Mouse (Mus musculus) intestine, embryonic 14.5 days (tissue): ENCODE results near the gene Ppp4c. TPM values are rescaled to one million over a fixed set of nuclear protein-coding genes. Genes with fewer than 3 reads are reported as not detected.

Experiments used
- ATAC-seq: fragments of 200-750 bp; cut with Nextera tagmentation; replicated peaks from 2 replicates; pipeline ENCODE4 v1.8.0; 2017; ENCODE audit warnings: low read depth, moderate number of reproducible peaks, moderate TSS enrichment, moderate library complexity; ENCODE audit not compliant: low FRiP score, low TSS enrichment
- DNase-seq: peaks from one replicate; pipeline ENCODE4 v3.0.0-alpha.2; 2018; ENCODE audit warnings: low spot score
- H3K27ac ChIP-seq: fragments of 300-500 bp; sonication (generic); 2 replicates; pipeline ENCODE4 v1.5.1; 2014; ENCODE audit warnings: low read depth, mild to moderate bottlenecking, control low read depth
- H3K27me3 ChIP-seq: fragments of 300-500 bp; sonication (generic); replicated peaks from 2 replicates; pipeline ENCODE4 v1.6.1; 2014; ENCODE audit warnings: low read length, control low read depth; ENCODE audit not compliant: control insufficient read depth, insufficient read depth
- H3K36me3 ChIP-seq: fragments of 300-500 bp; sonication (generic); 2 replicates; pipeline ENCODE4 v1.6.1; 2014; ENCODE audit warnings: low read length, control low read depth; ENCODE audit not compliant: control insufficient read depth, insufficient read depth
- H3K4me1 ChIP-seq: fragments of 300-500 bp; sonication (generic); replicated peaks from 2 replicates; pipeline ENCODE4 v1.6.1; 2014; ENCODE audit warnings: low read length, control low read depth, mixed read lengths; ENCODE audit not compliant: control insufficient read depth, insufficient read depth
- H3K4me2 ChIP-seq: fragments of 300-500 bp; sonication (generic); 2 replicates; pipeline ENCODE4 v1.6.1; 2014; ENCODE audit warnings: low read length
- H3K4me3 ChIP-seq: fragments of 300-500 bp; sonication (generic); 2 replicates; pipeline ENCODE4 v1.5.1; 2014; ENCODE audit warnings: low read depth, low read length, control low read depth, mixed read lengths
- H3K9ac ChIP-seq: fragments of 300-500 bp; sonication (generic); 2 replicates; pipeline ENCODE4 v1.6.1; 2014; ENCODE audit warnings: mild to moderate bottlenecking, low read length
- H3K9me3 ChIP-seq: fragments of 300-500 bp; sonication (generic); 2 replicates; pipeline ENCODE4 v1.6.1; 2016; ENCODE audit warnings: low read length, control low read depth; ENCODE audit not compliant: control insufficient read depth
- WGBS: fragments of 180-500 bp; shearing (Covaris S2); extraction: QIAGEN DNeasy Blood & Tissue Kit; methylation state at CpG from one replicate; pipeline ENCODE4 v1.1.7; 2014; 5-methylcytosine and 5-hydroxymethylcytosine counted together
- polyA plus RNA-seq: library from polyadenylated mRNA; unstranded; fragments of >200 nt; fragmentation: Nextera tagmentation; extraction: Ambion mirVana; gene quantifications from 2 replicates; pipeline ENCODE4 v1.2.1, GENCODE M21; 2014

Ppp4c gene
- polyA plus RNA-seq, 1 experiment from 2014 or later = 277 TPM

DNA sequence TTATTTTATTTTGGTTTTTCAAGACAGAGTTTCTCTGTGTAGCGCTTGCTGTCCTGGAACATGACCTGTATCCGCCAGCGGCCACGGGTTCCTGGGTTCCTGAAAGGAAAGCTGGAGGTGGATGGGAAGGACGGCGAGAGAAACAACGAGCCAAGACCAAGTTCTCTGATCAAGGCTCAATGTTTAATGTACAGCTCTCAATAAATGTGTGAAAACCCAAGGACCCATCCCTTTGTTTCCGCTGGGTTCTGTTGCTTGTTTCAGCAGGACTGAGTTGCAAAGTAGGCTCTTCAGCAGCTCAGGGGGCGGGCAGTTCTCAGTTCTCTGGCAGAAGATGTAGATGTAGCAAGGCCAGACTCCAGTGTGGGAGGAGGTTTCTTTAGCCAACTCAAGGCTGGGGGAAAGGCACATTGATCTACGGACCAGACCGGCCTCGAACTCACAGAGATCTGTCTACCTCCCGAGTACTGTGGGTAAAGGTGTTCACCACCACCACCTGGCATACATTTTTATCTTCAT is 50.3 kb downstream of the Ppp4c start:
- DNase-seq = no peak
- Histone ChIP-seq H3K9me3 (no peaks in the 10 kb centered on the region), H3K4me2 (no peak overlapping the region), H3K27me3 (no peaks in the 10 kb centered on the region), H3K27ac (no peak overlapping the region), H3K9ac (no peak overlapping the region), H3K4me3 (no peak overlapping the region), H3K4me1 (no peaks in the 10 kb centered on the region), H3K36me3 (no peaks in the 10 kb centered on the region)
- no peak for ATAC-seq
- WGBS = 89% methylated on average over 13 of the region's 13 CpGs

GRCm38 (mm10) chr7:126741452-126741851 is 50.8 kb downstream of the Ppp4c start:
- Histone ChIP-seq H3K9ac (no peak overlapping the region), H3K27ac (no peak overlapping the region), H3K27me3 (no peaks in the 10 kb centered on the region), H3K36me3 (no peaks in the 10 kb centered on the region), H3K4me1 (no peaks in the 10 kb centered on the region), H3K4me2 (no peak overlapping the region), H3K4me3 (no peak overlapping the region), H3K9me3 (no peaks in the 10 kb centered on the region)
- 88% methylated on average over 5 of the region's 5 CpGs for WGBS
- DNase-seq = no peak
- ATAC-seq = no peak; the same call in 1 of the 2 replicates

- no peak overlapping the region for H3K9ac ChIP-seq
- H3K27ac ChIP-seq = no peak overlapping the region
- H3K4me2 ChIP-seq = no peak overlapping the region
- no peaks in the 10 kb centered on the region for H3K27me3 ChIP-seq
- no peaks in the 10 kb centered on the region for H3K9me3 ChIP-seq
- H3K4me1 ChIP-seq = no peaks in the 10 kb centered on the region
- DNase-seq = no peak
- ATAC-seq = no peak
- no peak overlapping the region for H3K4me3 ChIP-seq
- WGBS = 69% methylated on average over 5 of the region's 5 CpGs
- H3K36me3 ChIP-seq = no peaks in the 10 kb centered on the region
Observed at GRCm38 (mm10) chr7:126740977-126741376, 51.3 kb downstream of the Ppp4c start.

GRCm38 (mm10) chr7:126740132-126740735 is 52.1 kb downstream of the Ppp4c start:
- H3K4me3 ChIP-seq = no peak overlapping the region
- H3K27ac ChIP-seq = no peak overlapping the region
- ATAC-seq (no peak), DNase-seq (no peak)
- no peaks in the 10 kb centered on the region for H3K27me3 ChIP-seq
- no peaks in the 10 kb centered on the region for H3K4me1 ChIP-seq
- H3K9ac ChIP-seq = no peak overlapping the region
- H3K9me3 ChIP-seq = no peaks in the 10 kb centered on the region
- H3K36me3 ChIP-seq = no peaks in the 10 kb centered on the region
- 81% methylated on average over 13 of the region's 13 CpGs for WGBS
- no peak overlapping the region for H3K4me2 ChIP-seq

DNA sequence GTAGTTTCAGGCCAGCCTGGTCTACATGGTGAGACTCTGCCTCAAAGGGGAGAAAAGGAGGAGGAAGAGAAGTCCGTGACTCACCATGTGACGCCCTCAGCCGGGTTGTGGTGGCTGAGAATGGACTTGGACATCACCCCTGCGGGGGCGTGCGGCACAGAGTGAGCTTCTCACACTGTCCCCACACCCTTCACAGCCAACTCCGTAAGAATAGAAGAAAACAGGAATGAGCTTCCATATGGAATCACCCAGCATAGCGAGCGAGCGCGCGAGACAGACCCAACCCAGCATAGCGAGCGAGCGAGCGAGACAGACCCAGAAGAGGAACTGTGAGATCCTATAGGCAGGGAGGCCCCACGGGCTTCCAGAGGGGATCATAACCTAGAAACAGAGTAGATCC is 52.7 kb downstream of the Ppp4c start:
- WGBS = 83% methylated on average over 17 of the region's 17 CpGs
- DNase-seq = no peak

DNA sequence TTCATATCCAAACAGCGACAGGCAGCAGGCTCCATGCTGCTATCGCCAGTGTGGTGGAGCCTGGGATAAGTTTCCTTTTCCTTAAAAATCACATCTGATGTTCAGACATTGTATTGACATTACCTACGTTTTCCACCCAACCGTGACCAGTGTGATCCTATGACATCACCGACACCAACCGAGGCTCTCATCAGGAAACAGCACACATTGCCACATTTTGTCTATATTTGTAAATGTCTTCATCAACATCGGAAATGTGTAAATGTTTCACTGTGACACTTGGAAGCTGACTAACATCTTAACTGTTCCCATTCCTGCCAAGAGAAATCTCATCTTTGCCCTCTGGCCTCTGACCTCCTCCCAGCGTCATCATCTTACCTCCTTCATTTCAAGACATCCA is 56.2 kb downstream of the Ppp4c start:
- H3K27ac ChIP-seq = no peak overlapping the region
- no peaks in the 10 kb centered on the region for H3K9me3 ChIP-seq
- H3K27me3 ChIP-seq = no peaks in the 10 kb centered on the region
- ATAC-seq = no peak
- H3K4me3 ChIP-seq = no peak overlapping the region
- H3K9ac ChIP-seq = no peak overlapping the region
- no peaks in the 10 kb centered on the region for H3K36me3 ChIP-seq
- 75% methylated on average over 8 of the region's 8 CpGs for WGBS
- DNase-seq = no peak
- no peak overlapping the region for H3K4me2 ChIP-seq
- no peaks in the 10 kb centered on the region for H3K4me1 ChIP-seq

More for the DNA sequence above, 52.7 kb downstream of the Ppp4c start:
- H3K4me2 ChIP-seq = no peak overlapping the region
- no peak overlapping the region for H3K4me3 ChIP-seq
- H3K9ac ChIP-seq = no peak overlapping the region
- H3K9me3 ChIP-seq = no peaks in the 10 kb centered on the region
- H3K4me1 ChIP-seq = no peaks in the 10 kb centered on the region
- ATAC-seq = no peak
- no peak overlapping the region for H3K27ac ChIP-seq
- no peaks in the 10 kb centered on the region for H3K27me3 ChIP-seq
- H3K36me3 ChIP-seq = no peaks in the 10 kb centered on the region

Other genes with a start within 250 kb of the Ppp4c start
- gene Eif3c, start 226.1 kb downstream of the Ppp4c start, polyA plus RNA-seq = 184 and 188 TPM in 2 replicates
- gene Apobr, start 207.6 kb downstream of the Ppp4c start, polyA plus RNA-seq = 0.60 and 1.1 TPM in 2 replicates
- gene Cln3, start 206.7 kb downstream of the Ppp4c start, polyA plus RNA-seq = 24.3 and 30.3 TPM in 2 replicates
- not detected in 2 replicates for gene Il27, start 197.6 kb downstream of the Ppp4c start, polyA plus RNA-seq
- 6.6 and 27.3 TPM in 2 replicates for gene Nupr1, start 161.6 kb downstream of the Ppp4c start, polyA plus RNA-seq
- gene Sgf29, start 143.2 kb downstream of the Ppp4c start, polyA plus RNA-seq = 53.4 and 64.5 TPM in 2 replicates
- gene Sult1a1, start 116.1 kb downstream of the Ppp4c start, polyA plus RNA-seq = 3.5 and 3.8 TPM in 2 replicates
- 140 and 159 TPM in 2 replicates for gene Bola2, start 97.1 kb downstream of the Ppp4c start, polyA plus RNA-seq
- 7.1 and 8.4 TPM in 2 replicates for gene Slx1b, start 96.7 kb downstream of the Ppp4c start, polyA plus RNA-seq
- 35.1 and 35.9 TPM in 2 replicates for gene Coro1a, start 84.7 kb downstream of the Ppp4c start, polyA plus RNA-seq
- 101 and 104 TPM in 2 replicates for gene Mapk3, start 32.9 kb downstream of the Ppp4c start, polyA plus RNA-seq
- gene Gdpd3, start 26.2 kb downstream of the Ppp4c start, polyA plus RNA-seq = 3.6 and 3.9 TPM in 2 replicates
- gene Ypel3, start 15.5 kb downstream of the Ppp4c start, polyA plus RNA-seq = 105 and 106 TPM in 2 replicates
- gene Tbx6, start 11.0 kb downstream of the Ppp4c start, polyA plus RNA-seq = 0.36 and 0.47 TPM in 2 replicates
- gene Fam57b, start 5.2 kb upstream of the Ppp4c start, polyA plus RNA-seq = 1.5 and 1.8 TPM in 2 replicates
- gene 4930451I11Rik, start 39.1 kb upstream of the Ppp4c start, polyA plus RNA-seq = not detected in 2 replicates
- 0.86 and 1.2 TPM in 2 replicates for gene Doc2a, start 54.9 kb upstream of the Ppp4c start, polyA plus RNA-seq
- 19.0 and 19.5 TPM in 2 replicates for gene Hirip3, start 69.5 kb upstream of the Ppp4c start, polyA plus RNA-seq
- gene Ino80e, start 69.9 kb upstream of the Ppp4c start, polyA plus RNA-seq = 82.6 and 84.6 TPM in 2 replicates
- gene Taok2, start 92.2 kb upstream of the Ppp4c start, polyA plus RNA-seq = 26.6 and 29.7 TPM in 2 replicates
- 29.5 and 31.7 TPM in 2 replicates for gene Tmem219, start 130.4 kb upstream of the Ppp4c start, polyA plus RNA-seq
- gene Kctd13, start 136.4 kb upstream of the Ppp4c start, polyA plus RNA-seq = 13.1 TPM in 2 replicates
- 0.39 and 0.65 TPM in 2 replicates for gene Asphd1, start 157.1 kb upstream of the Ppp4c start, polyA plus RNA-seq
- 3.2 and 3.8 TPM in 2 replicates for gene Sez6l2, start 158.1 kb upstream of the Ppp4c start, polyA plus RNA-seq
- 105 and 109 TPM in 2 replicates for gene Cdipt, start 183.4 kb upstream of the Ppp4c start, polyA plus RNA-seq
- gene Cdiptos, start 183.6 kb upstream of the Ppp4c start, polyA plus RNA-seq = 2.2 and 2.5 TPM in 2 replicates
- 27.4 and 29.6 TPM in 2 replicates for gene Mvp, start 222.1 kb upstream of the Ppp4c start, polyA plus RNA-seq
- 0.45 and 0.86 TPM in 2 replicates for gene Pagr1b, start 224.0 kb upstream of the Ppp4c start, polyA plus RNA-seq
- 43.9 and 47.7 TPM in 2 replicates for gene Pagr1a, start 224.9 kb upstream of the Ppp4c start, polyA plus RNA-seq
- 41.8 and 46.3 TPM in 2 replicates for gene Gm42742, start 228.6 kb upstream of the Ppp4c start, polyA plus RNA-seq
- 9.2 and 9.5 TPM in 2 replicates for gene Prrt2, start 228.7 kb upstream of the Ppp4c start, polyA plus RNA-seq
- 55.1 and 61.9 TPM in 2 replicates for gene Maz, start 234.5 kb upstream of the Ppp4c start, polyA plus RNA-seq
- gene Kif22, start 250.0 kb upstream of the Ppp4c start, polyA plus RNA-seq = 115 and 129 TPM in 2 replicates